Mouse (Mus musculus): ENCODE data around the gene Serhl.

Gene Serhl

DNA sequence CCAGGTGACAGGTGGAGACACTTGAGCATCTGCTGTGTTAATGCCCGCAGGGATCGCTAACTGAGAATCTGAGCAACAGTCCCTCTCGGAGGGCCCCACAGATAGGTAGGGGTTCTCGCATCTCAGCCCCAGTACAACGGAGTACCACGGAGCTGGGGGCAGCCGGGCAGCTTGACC is at the start of gene Serhl:
Gene Serhl (plus strand): TSS at position 78 of the 177 bp plus-strand sequence.
- TF ChIP-seq GATA4 (IDR thresholded peaks at IDR 0.05; ENCODE audit: insufficient replicate concordance, low read length) = no peak

DNA sequence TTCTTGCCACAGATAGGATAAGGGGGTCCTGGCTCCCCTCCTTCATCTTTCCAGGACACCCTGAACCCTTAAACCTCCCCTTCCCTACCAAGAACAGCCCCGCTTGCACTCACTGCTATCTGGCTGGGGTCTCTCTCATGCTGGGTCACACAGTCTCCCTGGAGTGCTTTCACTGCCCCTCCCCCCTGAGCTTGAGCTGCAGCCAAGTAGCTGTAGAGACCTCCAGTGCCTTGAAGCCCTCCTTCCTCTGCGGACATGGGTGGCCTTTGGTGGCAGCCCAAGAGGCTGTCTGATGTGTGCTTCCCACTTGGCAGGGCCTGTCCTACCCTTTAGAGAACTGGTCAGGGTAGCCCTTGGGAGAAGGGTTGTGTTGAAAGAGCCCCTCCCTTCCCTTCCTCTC is 49.1 kb upstream of the Serhl start:
- TF ChIP-seq GATA4 (IDR thresholded peaks at IDR 0.05; ENCODE audit: insufficient replicate concordance, low read length) = no peak

DNA sequence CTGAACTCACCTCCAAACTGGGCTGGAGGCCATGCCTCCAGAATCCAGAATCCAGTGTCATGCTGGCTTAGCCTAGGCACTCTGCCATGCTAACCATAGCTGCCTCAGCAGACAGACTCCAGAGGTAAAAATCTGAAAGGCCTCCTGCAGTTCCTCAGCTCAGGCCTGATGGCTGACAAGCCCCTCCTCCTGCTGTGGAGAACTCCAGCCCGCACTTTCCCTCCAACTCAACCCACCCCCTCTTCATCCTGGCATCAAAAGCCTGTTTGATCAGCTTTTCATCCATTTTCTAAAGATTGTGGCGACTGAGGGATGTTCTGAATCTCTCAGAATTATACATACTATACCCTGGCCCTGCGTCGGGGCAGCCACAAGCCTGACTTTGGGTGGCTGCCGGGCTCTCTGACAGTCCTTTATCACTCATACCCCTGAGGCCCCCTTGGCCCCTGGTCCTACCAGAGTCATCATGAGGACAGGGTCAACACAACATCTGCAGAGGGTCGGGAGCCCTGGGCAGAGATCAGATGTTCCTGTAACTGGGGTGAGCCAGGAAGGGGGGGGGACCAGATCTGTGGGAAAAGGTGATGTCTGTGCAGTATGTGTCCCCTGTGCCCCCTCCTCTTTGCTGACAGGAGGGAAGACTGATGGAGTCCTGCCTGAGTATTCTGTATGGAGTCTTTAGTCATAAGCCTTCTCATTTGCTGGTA is 46.5 kb upstream of the Serhl start:
- TF ChIP-seq GATA4 (IDR thresholded peaks at IDR 0.05; ENCODE audit: insufficient replicate concordance, low read length) = no peak

GRCm38 (mm10) chr15:83043362-83043708 is 46.0 kb upstream of the Serhl start:
- TF ChIP-seq GATA4 (IDR thresholded peaks at IDR 0.05; ENCODE audit: insufficient replicate concordance, low read length) = no peak

GRCm38 (mm10) chr15:83046308-83046707 is 43.0 kb upstream of the Serhl start:
- no peak for TF ChIP-seq GATA4 (IDR thresholded peaks at IDR 0.05; ENCODE audit: insufficient replicate concordance, low read length)

DNA sequence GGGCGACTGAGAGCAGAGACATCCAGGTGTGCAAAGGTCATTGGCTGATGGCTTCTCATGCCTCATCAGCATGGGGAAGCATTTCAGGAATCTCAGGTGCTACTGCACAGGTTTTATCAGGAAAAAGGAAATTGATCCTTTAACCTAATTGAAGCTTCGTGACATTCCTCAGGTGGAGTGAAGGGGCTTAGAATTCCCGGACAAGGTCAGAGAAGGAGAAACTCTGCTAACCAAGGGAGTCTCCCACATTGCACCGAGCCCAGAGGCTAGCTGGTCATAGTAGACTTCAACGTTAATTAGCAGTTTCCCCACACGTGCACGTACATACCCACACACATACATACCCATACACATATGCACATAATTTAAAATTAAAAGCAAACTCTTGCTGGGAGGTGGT is 42.6 kb upstream of the Serhl start:
- no peak for TF ChIP-seq GATA4 (IDR thresholded peaks at IDR 0.05; ENCODE audit: insufficient replicate concordance, low read length)

GRCm38 (mm10) chr15:83052341-83053104 is 36.8 kb upstream of the Serhl start:
- no peak for TF ChIP-seq GATA4 (IDR thresholded peaks at IDR 0.05; ENCODE audit: insufficient replicate concordance, low read length)

GRCm38 (mm10) chr15:83053261-83053660 is 36.0 kb upstream of the Serhl start:
- no peak for TF ChIP-seq GATA4 (IDR thresholded peaks at IDR 0.05; ENCODE audit: insufficient replicate concordance, low read length)

GRCm38 (mm10) chr15:83055569-83055968 is 33.7 kb upstream of the Serhl start:
- no peak for TF ChIP-seq GATA4 (IDR thresholded peaks at IDR 0.05; ENCODE audit: insufficient replicate concordance, low read length)

DNA sequence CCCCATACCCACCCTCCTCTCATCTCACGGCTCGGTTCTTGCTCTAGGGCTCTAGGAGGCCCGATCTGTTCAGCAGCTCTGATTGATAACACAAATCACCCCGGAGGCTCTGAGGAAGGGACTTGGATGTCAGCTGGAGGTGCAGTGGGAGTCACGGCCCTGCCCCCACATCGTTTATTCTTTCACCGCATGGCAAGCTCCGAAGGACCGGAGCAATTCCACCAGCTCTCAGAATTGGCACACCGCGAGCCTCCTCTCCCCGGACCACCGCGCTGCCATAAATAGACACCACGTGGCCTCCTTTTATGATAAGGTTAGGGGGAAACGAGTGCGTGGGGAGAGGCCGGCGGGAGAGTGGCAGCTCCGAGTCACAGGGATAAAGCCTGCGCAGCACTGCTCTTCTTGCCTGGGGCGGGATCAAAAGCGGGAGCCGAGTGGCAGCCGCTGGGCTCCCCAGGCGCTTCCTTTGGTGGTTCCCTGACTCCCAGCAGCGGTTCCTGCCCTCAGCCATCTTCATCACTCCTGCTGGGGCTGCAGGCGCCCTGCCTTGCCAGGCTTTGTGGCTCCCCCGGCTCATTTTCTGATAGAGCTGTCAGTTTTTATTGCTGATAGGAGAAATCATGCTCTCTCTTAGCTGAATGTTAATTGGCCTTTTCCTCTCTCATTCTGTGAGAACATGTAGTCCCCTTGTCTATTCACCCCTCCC is 32.8 kb upstream of the Serhl start:
- TF ChIP-seq GATA4 (IDR thresholded peaks at IDR 0.05; ENCODE audit: insufficient replicate concordance, low read length) = no peak

GRCm38 (mm10) chr15:83057533-83057932 is 31.8 kb upstream of the Serhl start:
- no peak for TF ChIP-seq GATA4 (IDR thresholded peaks at IDR 0.05; ENCODE audit: insufficient replicate concordance, low read length)

DNA sequence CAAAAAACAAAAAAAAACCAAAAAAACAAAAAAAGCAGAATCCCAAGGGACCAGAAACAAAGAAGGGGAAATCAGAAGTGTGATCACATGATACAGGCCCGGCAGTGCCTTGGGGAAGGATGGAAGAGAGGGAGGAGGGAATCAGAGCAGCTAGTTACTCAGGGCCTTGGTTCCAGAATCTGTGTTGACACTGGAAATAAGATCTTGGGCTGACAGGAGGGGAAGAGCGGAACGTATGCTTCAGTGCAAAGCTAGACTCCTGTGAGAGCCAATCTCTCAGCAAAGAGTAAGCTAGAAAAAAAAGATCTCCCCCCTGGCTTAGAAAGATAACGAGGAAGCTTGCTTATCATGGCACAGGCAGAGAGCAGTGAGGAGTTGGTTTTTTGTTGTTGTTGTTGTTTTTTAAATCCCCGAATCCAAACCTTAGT is 30.1 kb upstream of the Serhl start:
- no peak for TF ChIP-seq GATA4 (IDR thresholded peaks at IDR 0.05; ENCODE audit: insufficient replicate concordance, low read length)

DNA sequence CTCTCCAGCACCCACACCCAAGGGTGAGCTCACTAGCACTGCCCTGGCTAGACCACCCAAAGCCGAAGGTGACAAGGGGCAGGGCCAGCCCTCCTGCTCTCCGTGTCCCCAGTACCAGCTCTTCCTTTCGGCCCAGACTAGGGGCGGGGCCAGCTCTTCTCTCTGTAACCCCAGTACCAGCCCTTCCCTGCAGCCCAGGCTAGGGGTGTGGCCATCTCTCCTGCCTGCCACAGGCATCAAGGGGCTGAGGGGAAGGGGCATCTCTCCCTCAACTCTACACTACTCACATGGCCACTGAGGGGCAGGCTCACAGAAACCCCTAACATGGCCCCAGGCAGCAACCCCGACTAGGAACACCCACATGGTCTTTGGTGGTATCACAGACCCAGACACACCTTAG is 27.6 kb upstream of the Serhl start:
- TF ChIP-seq GATA4 (IDR thresholded peaks at IDR 0.05; ENCODE audit: insufficient replicate concordance, low read length) = no peak

DNA sequence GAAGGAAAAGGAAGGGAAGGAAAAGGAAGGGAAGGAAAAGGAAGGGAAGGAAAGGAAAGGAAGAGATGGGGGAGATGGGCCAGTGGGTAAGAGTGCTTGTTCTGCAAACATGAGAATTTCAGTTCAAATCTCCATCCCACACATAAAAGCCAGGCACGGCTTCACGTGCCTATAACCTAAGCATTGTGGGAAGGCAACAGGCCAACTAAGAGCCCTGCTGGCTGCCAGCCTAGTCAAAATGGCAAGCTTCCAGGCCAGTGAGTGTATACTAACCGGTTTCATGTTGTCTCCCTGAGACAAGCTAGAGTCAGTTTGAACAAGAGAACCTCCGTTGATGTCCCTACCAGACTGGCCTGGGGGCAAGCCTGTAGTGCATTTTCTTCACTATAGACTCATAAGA is 23.8 kb upstream of the Serhl start:
- TF ChIP-seq GATA4 (IDR thresholded peaks at IDR 0.05; ENCODE audit: insufficient replicate concordance, low read length) = no peak

GRCm38 (mm10) chr15:83068270-83068669 is 21.0 kb upstream of the Serhl start:
- TF ChIP-seq GATA4 (IDR thresholded peaks at IDR 0.05; ENCODE audit: insufficient replicate concordance, low read length) = no peak

- TF ChIP-seq GATA4 (IDR thresholded peaks at IDR 0.05; ENCODE audit: insufficient replicate concordance, low read length) = no peak
Observed at GRCm38 (mm10) chr15:83070942-83071341, 18.4 kb upstream of the Serhl start.
